Mouse (Mus musculus): ENCODE measurements around the gene Foxd1.

The Foxd1 gene

GRCm38 (mm10) chr13:98390363-98390762, 36.3 kb downstream of the Foxd1 start:
- no peak for DNase-seq

DNA sequence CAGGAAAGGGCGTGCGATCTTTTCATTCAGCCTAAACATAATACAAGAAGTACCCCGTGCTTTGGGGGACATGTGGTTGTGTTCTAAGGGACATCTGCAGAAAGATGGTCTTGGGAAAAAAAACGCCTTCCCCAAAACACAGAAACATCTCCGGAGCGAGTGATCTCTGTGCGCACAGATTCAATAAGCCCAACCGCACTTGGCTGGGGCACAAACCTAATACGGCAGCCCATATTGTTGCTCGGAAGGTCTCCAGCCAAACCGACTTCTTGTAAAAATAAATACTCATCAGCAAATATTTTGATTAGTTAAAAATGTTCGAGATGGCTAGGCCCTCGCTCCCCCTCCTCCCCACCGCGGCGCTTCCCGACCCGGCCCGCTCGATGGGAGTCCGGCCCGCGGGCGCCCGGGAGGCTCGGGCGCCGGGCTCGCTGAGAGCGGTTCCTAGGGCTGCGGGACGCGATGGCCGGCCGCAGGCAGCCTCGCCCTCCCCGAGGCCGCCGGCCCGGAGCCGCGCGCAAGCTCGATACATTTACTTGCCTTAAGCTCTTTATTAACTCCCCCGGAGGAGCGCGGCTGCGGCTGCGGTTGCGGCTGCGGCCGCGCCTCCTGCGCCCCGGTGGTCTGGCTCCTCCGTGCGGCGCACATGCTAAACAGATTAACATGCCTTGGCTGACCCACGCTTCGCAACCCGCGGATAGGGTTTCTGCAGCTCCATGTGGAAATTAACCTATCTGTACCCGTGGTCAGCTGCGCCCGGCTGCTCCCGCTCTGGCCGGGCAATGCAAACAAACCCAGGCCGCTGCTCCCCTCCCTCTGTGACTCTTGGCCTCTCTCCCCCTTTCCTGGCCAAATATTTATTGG, 37.0 kb downstream of the Foxd1 start:
- no peak for DNase-seq

- DNase-seq: no peak
Observed at GRCm38 (mm10) chr13:98391635-98391990, 37.6 kb downstream of the Foxd1 start.

- DNase-seq: no peak
Observed at GRCm38 (mm10) chr13:98392031-98392430, 38.0 kb downstream of the Foxd1 start.

GRCm38 (mm10) chr13:98393356-98394070, 39.5 kb downstream of the Foxd1 start:
- no peak for DNase-seq

All from spleen, adult 18-20 months (tissue).